35 mouse cellular contexts compared by ENCODE assay signal in the genomic region with DNA sequence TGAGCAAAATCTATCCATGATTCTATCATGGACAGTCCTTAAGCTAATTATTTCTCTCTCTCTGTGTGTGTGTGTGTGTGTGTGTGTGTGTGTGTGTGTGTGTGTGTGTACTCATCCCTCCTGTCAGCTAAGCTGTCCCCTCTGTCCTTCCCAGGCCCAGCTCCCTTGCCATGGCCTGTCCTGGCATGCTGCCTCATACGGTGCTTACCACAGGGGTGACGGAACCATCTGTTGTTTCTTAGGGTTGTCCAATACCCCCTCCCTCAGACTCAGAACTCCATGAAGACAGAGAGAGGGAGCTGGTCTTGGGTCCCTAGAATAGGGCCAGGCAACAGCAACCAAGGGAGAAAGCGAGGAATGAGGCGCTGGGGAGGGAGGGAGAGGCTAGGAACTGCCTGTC. TPM values are rescaled to one million over a fixed set of nuclear protein-coding genes. Genes with fewer than 3 reads are reported as not detected.
A peak's percentile ranks its signal among the peaks of the same experiment; 100 is the strongest.
DNase-seq lines count a peak whose midpoint lies in the region; ATAC-seq lines count a peak whose summit lies in the region.
"Had no signal": no experiment of that assay in that cellular context is flagged by ENCODE, and none has a peak within 500 bp of the region (broad histone marks: within the 10 kb centered on the region; RNA-seq: fewer than 3 reads in every experiment).

No protein-coding gene starts in this region.

- no peaks in the 10 kb centered on the region for H3K36me3 ChIP-seq in midbrain, embryonic 10.5 days
- no peaks in the 10 kb centered on the region for H3K36me3 ChIP-seq in midbrain, embryonic 13.5 days
- no peaks in the 10 kb centered on the region for H3K36me3 ChIP-seq in intestine, embryonic 16.5 days (ENCODE audit: control insufficient read depth, insufficient read depth, low read length)
- H3K36me3 ChIP-seq: embryonic facial prominence, embryonic 13.5 days; forebrain, embryonic 12.5 days; G1E; hindbrain, embryonic 10.5 days; limb, embryonic 15.5 days; lung, embryonic 15.5 days; neural tube, embryonic 13.5 days had no signal

- no peak for ATAC-seq in midbrain, embryonic 13.5 days
- no peak for ATAC-seq in intestine, embryonic 16.5 days
- ATAC-seq: Patski had no signal

- no peaks in the 10 kb centered on the region for H3K27me3 ChIP-seq in midbrain, embryonic 10.5 days (ENCODE audit: low read depth, poor library complexity, severe bottlenecking)
- no peaks in the 10 kb centered on the region for H3K27me3 ChIP-seq in midbrain, embryonic 13.5 days
- no peaks in the 10 kb centered on the region for H3K27me3 ChIP-seq in intestine, embryonic 16.5 days (replicated peaks; ENCODE audit: control insufficient read depth, insufficient read depth, low read length)
- H3K27me3 ChIP-seq: forebrain, embryonic 12.5 days; lung, embryonic 15.5 days had no signal

- H3K9ac ChIP-seq in midbrain, embryonic 13.5 days (replicated peaks), result no peak overlapping the region
- no peak overlapping the region for H3K9ac ChIP-seq in intestine, embryonic 16.5 days (ENCODE audit: low read depth, low read length)
- H3K9ac ChIP-seq: embryonic facial prominence, embryonic 13.5 days; forebrain, embryonic 12.5 days; limb, embryonic 15.5 days; liver, embryonic 14.5 days; lung, embryonic 15.5 days; neural tube, embryonic 13.5 days had no signal

- no peaks in the 10 kb centered on the region for H3K9me3 ChIP-seq in midbrain, embryonic 10.5 days (replicated peaks)
- H3K9me3 ChIP-seq in midbrain, embryonic 13.5 days, result no peaks in the 10 kb centered on the region
- no peaks in the 10 kb centered on the region for H3K9me3 ChIP-seq in intestine, embryonic 16.5 days (ENCODE audit: control insufficient read depth, low read length)
- H3K9me3 ChIP-seq: embryonic facial prominence, embryonic 13.5 days; forebrain, embryonic 12.5 days; G1E; hindbrain, embryonic 10.5 days; limb, embryonic 15.5 days; lung, embryonic 15.5 days; neural tube, embryonic 13.5 days had no signal

- 72% methylated on average over 4 of the region's 4 CpGs for WGBS in midbrain, embryonic 10.5 days
- 77% methylated on average over 4 of the region's 4 CpGs for WGBS in midbrain, embryonic 13.5 days
- WGBS in intestine, embryonic 16.5 days, result 87% methylated on average over 4 of the region's 4 CpGs

- H3K4me1 ChIP-seq in midbrain, embryonic 10.5 days, result peaks cover 8% of the 10 kb centered on the region; the same call in 1 of the 2 replicates
- 0 out of 2 replicates have a peak, but pooled peaks cover 8% of the 10 kb centered on the region for H3K4me1 ChIP-seq in midbrain, embryonic 13.5 days (replicated peaks)
- H3K4me1 ChIP-seq in intestine, embryonic 16.5 days (ENCODE audit: control insufficient read depth, insufficient read depth, low read length), result peaks cover 6% of the 10 kb centered on the region; the same call in 1 of the 2 replicates
- H3K4me1 ChIP-seq: forebrain, embryonic 12.5 days; lung, embryonic 15.5 days had no signal

- no peak overlapping the region for H3K4me2 ChIP-seq in midbrain, embryonic 13.5 days (replicated peaks)
- H3K4me2 ChIP-seq in intestine, embryonic 16.5 days (ENCODE audit: low read depth, low read length), result no peak overlapping the region
- H3K4me2 ChIP-seq: embryonic facial prominence, embryonic 13.5 days; forebrain, embryonic 12.5 days; heart, embryonic 11.5 days; limb, embryonic 15.5 days; lung, embryonic 15.5 days; neural tube, embryonic 13.5 days had no signal

- H3K27ac ChIP-seq in midbrain, embryonic 10.5 days (replicated peaks), result peak overlapping the region; percentile 46; the same call in 1 of the 2 replicates
- no peak overlapping the region for H3K27ac ChIP-seq in midbrain, embryonic 13.5 days
- H3K27ac ChIP-seq in intestine, embryonic 16.5 days (ENCODE audit: low read length), result no peak overlapping the region
- H3K27ac ChIP-seq: embryonic facial prominence, embryonic 13.5 days; forebrain, embryonic 12.5 days; gastrocnemius, adult 2 months; hindbrain, embryonic 10.5 days; limb, embryonic 15.5 days; liver, embryonic 14.5 days; lung, embryonic 15.5 days; neural tube, embryonic 13.5 days had no signal

- DNase-seq in midbrain, embryonic 10.5 days (ENCODE audit: low spot score), result no peak
- DNase-seq in cerebellum, adult 11-12 months, result peak; percentile 82
- DNase-seq in cerebellum, postnatal 10 days, result peak; percentile 75 to 83
- DNase-seq in testis, postnatal 14 days (ENCODE audit: low spot score), result no peak
- DNase-seq in heart, postnatal 4 days, result no peak
- DNase-seq: B cell, adult 2 months; embryo, embryonic 11 days; gastrocnemius, adult 2 months; kidney, adult 11 months; layer of hippocampus, adult 9-11 months; lung, postnatal 36 days; retina, postnatal 1 day; thymus, postnatal 14 days had no signal

- H3K4me3 ChIP-seq in midbrain, embryonic 10.5 days, result no peak overlapping the region
- no peak overlapping the region for H3K4me3 ChIP-seq in midbrain, embryonic 13.5 days (replicated peaks)
- no peak overlapping the region for H3K4me3 ChIP-seq in intestine, embryonic 16.5 days (ENCODE audit: low read length)
- H3K4me3 ChIP-seq: embryonic facial prominence, embryonic 13.5 days; erythroblast, embryonic 14.5 days; forebrain, embryonic 12.5 days; gastrocnemius, adult 2 months; hindbrain, embryonic 10.5 days; limb, embryonic 15.5 days; lung, embryonic 15.5 days; myocyte; neural tube, embryonic 13.5 days had no signal

RNA-seq across cellular contexts. Expression of a gene that starts 14.2 kb away (rescaled TPM):
- 0.98 and 2.1 TPM in 2 replicates for polyA plus RNA-seq in midbrain, embryonic 10.5 days (2016; fragmentation: Nextera tagmentation; extraction: Ambion mirVana)
- polyA plus RNA-seq in midbrain, embryonic 13.5 days (2015; fragmentation: Nextera tagmentation; extraction: Ambion mirVana), result 6.9 and 8.1 TPM in 2 replicates
- polyA plus RNA-seq in intestine, embryonic 16.5 days (2015; fragmentation: Nextera tagmentation; extraction: Ambion mirVana), result 0.23 and 0.35 TPM in 2 replicates
- under 1 TPM; 0.45 to 0.63 TPM for total RNA-seq in heart, postnatal 4 days (2021)
- total RNA-seq: CH12.LX; megakaryocyte-erythroid progenitor cell, adult 5-6 weeks had no signal
- polyA plus RNA-seq: erythroblast, embryonic 14.5 days; G1E; myocyte; Patski had no signal

RNA-seq across cellular contexts. Expression of a gene that starts 50.9 kb away (rescaled TPM):
- polyA plus RNA-seq in midbrain, embryonic 10.5 days (2016; fragmentation: Nextera tagmentation; extraction: Ambion mirVana), result not detected in 2 replicates
- 0.13 TPM in 1 of 2 replicates, not detected in the other for polyA plus RNA-seq in midbrain, embryonic 13.5 days (2015; fragmentation: Nextera tagmentation; extraction: Ambion mirVana)
- not detected in 2 replicates for polyA plus RNA-seq in intestine, embryonic 16.5 days (2015; fragmentation: Nextera tagmentation; extraction: Ambion mirVana)
- not detected for total RNA-seq in heart, postnatal 4 days (2021)
- total RNA-seq: CH12.LX; G1E; gastrocnemius, adult 2 months; megakaryocyte-erythroid progenitor cell, adult 5-6 weeks had no signal
- polyA plus RNA-seq: embryonic facial prominence, embryonic 13.5 days; erythroblast, embryonic 14.5 days; forebrain, embryonic 12.5 days; G1E; gonadal fat pad, adult 2 months; heart, embryonic 11.5 days; heart, postnatal 0 days; hindbrain, embryonic 10.5 days; kidney, embryonic 16.5 days; large intestine, adult 2 months; limb, embryonic 15.5 days; liver, embryonic 14.5 days; lung, embryonic 15.5 days; myocyte; neural tube, embryonic 13.5 days; Patski; spleen, adult 2 months; testis, adult 2 months had no signal

Comparison
In these comparisons a context has a peak if more than half of its experiments do, and no peak if none do; other contexts are left out.
1. DNase-seq: peak in cerebellum, adult 11-12 months (single experiment) and cerebellum, postnatal 10 days (2 of 2); none in midbrain, embryonic 10.5 days (single experiment), testis, postnatal 14 days (single experiment) and heart, postnatal 4 days (single experiment).